Mouse (Mus musculus): ENCODE measurements around the gene Ugt1a5. TPM values are rescaled to one million over a fixed set of nuclear protein-coding genes. Genes with fewer than 3 reads are reported as not detected.

The Ugt1a5 gene
- total RNA-seq, 2 experiments from 2014 or later, result not detected

- DNase-seq (ENCODE audit: extremely low spot score in 1 of 2, low spot score in 2 of 2), result no peak
- intact Hi-C loops (cut with DNase I), result no loop called here
These were observed 102.3 kb downstream of the Ugt1a5 start for GRCm38 (mm10) chr1:88268070-88268469.

Other genes starting within 250 kb of the Ugt1a5 start
- 10 to 100 TPM; 21.1 to 21.9 TPM for gene Usp40, start 157.5 kb upstream of the Ugt1a5 start, total RNA-seq (2021)
- gene Ugt1a10, start 110.6 kb upstream of the Ugt1a5 start, total RNA-seq (2021), result not detected
- gene Ugt1a9, start 95.2 kb upstream of the Ugt1a5 start, total RNA-seq (2021), result not detected
- gene Ugt1a8, start 78.2 kb upstream of the Ugt1a5 start, total RNA-seq (2021), result not detected
- under 1 TPM; 0.71 to 0.97 TPM for gene Ugt1a7c, start 71.0 kb upstream of the Ugt1a5 start, total RNA-seq (2021)
- gene Ugt1a6b, start 62.8 kb upstream of the Ugt1a5 start, total RNA-seq (2021), result under 1 TPM in 1 of 2 experiments, not detected in 1; 0.24 TPM
- gene Ugt1a6a, start 31.2 kb upstream of the Ugt1a5 start, total RNA-seq (2021), result under 1 TPM in 1 of 2 experiments, not detected in 1; 0.32 TPM
- gene Ugt1a2, start 34.6 kb downstream of the Ugt1a5 start, total RNA-seq (2021), result under 1 TPM in 1 of 2 experiments, not detected in 1; 0.17 TPM
- gene Dnajb3, start 39.8 kb downstream of the Ugt1a5 start, total RNA-seq (2021), result 1 to 10 TPM; 3.9 to 5.0 TPM
- not detected for gene Ugt1a1, start 45.9 kb downstream of the Ugt1a5 start, total RNA-seq (2021)
- gene Mroh2a, start 61.0 kb downstream of the Ugt1a5 start, total RNA-seq (2021), result under 1 TPM; 0.06 to 0.20 TPM
- gene Hjurp, start 111.6 kb downstream of the Ugt1a5 start, total RNA-seq (2021), result 10 to 100 TPM; 42.0 to 44.4 TPM
- gene Trpm8, start 111.6 kb downstream of the Ugt1a5 start, total RNA-seq (2021), result 1 to 10 TPM; 1.2 to 1.5 TPM
- under 1 TPM in 1 of 2 experiments, not detected in 1; 0.56 TPM for gene Spp2, start 240.9 kb downstream of the Ugt1a5 start, total RNA-seq (2021)

Measured in left cerebral cortex, postnatal 10 days (tissue).